Mouse (Mus musculus) limb, embryonic 12.5 days (tissue): ENCODE data around the gene Pitpnm1. TPM values are rescaled to one million over a fixed set of nuclear protein-coding genes. Genes with fewer than 3 reads are reported as not detected.
"Not testable (repeated sequence)": the region's sequence is repeated elsewhere in the genome, so short reads cannot be mapped to it uniquely, and the experiment has no call there.

Source experiments
- ATAC-seq: fragments of 200-750 bp; cut with Nextera tagmentation; 2 replicates; pipeline ENCODE4 v1.8.0; 2017; ENCODE audit warnings: low read depth, moderate TSS enrichment; ENCODE audit not compliant: insufficient number of reproducible peaks, insufficient read depth, low FRiP score, low TSS enrichment
- H3K27ac ChIP-seq: fragments of 300-500 bp; sonication (generic); 2 replicates; pipeline ENCODE4 v1.5.1; 2016; ENCODE audit warnings: mild to moderate bottlenecking, moderate library complexity
- H3K27me3 ChIP-seq: fragments of 300-500 bp; sonication (generic); 2 replicates; pipeline ENCODE4 v1.6.1; 2016; ENCODE audit warnings: mild to moderate bottlenecking, moderate library complexity
- H3K36me3 ChIP-seq: fragments of 300-500 bp; sonication (generic); 2 replicates; pipeline ENCODE4 v1.6.1; 2016; ENCODE audit warnings: mild to moderate bottlenecking, moderate library complexity
- H3K4me1 ChIP-seq: fragments of 300-500 bp; sonication (generic); replicated peaks from 2 replicates; pipeline ENCODE4 v1.6.1; 2016
- H3K4me2 ChIP-seq: fragments of 300-500 bp; sonication (generic); 2 replicates; pipeline ENCODE4 v1.6.1; 2016; ENCODE audit warnings: mild to moderate bottlenecking, moderate library complexity
- H3K4me3 ChIP-seq: fragments of 300-500 bp; sonication (generic); replicated peaks from 2 replicates; pipeline ENCODE4 v1.5.1; 2016; ENCODE audit warnings: mild to moderate bottlenecking
- H3K9ac ChIP-seq: fragments of 300-500 bp; sonication (generic); replicated peaks from 2 replicates; pipeline ENCODE4 v1.6.1; 2016; ENCODE audit warnings: mild to moderate bottlenecking, moderate library complexity
- H3K9me3 ChIP-seq: fragments of 300-500 bp; sonication (generic); 2 replicates; pipeline ENCODE4 v1.6.1; 2016; ENCODE audit warnings: mild to moderate bottlenecking, moderate library complexity
- WGBS: fragments of 180-500 bp; shearing (Covaris S2); methylation state at CpG from one replicate; pipeline ENCODE4 v1.1.7; 2016; 5-methylcytosine and 5-hydroxymethylcytosine counted together
- polyA plus RNA-seq: library from polyadenylated mRNA; unstranded; fragments of >200 nt; fragmentation: Nextera tagmentation; extraction: Ambion mirVana; gene quantifications from 2 replicates; pipeline ENCODE4 v1.2.1, GENCODE M21; 2016

Gene Pitpnm1
- polyA plus RNA-seq, 1 experiment from 2014 or later: 13.0 TPM

GRCm38 (mm10) chr19:4131075-4131474 is 31.3 kb downstream of the Pitpnm1 start:
- H3K4me1 ChIP-seq: peaks cover 13% of the 10 kb centered on the region
- H3K27ac ChIP-seq: no peak overlapping the region
- H3K4me3 ChIP-seq: no peak overlapping the region
- H3K36me3 ChIP-seq: peaks cover 61% of the 10 kb centered on the region
- no peak overlapping the region for H3K9ac ChIP-seq
- no peaks in the 10 kb centered on the region for H3K9me3 ChIP-seq
- no peak overlapping the region for H3K4me2 ChIP-seq
- 91% methylated on average over 5 of the region's 5 CpGs for WGBS
- no peak for ATAC-seq
- no peaks in the 10 kb centered on the region for H3K27me3 ChIP-seq

GRCm38 (mm10) chr19:4131768-4132167 is 32.0 kb downstream of the Pitpnm1 start:
- WGBS: 94% methylated on average over 2 of the region's 2 CpGs
- Histone ChIP-seq H3K4me1 (peaks cover 8% of the 10 kb centered on the region), H3K9me3 (no peaks in the 10 kb centered on the region), H3K27ac (no peak overlapping the region), H3K36me3 (peaks cover 61% of the 10 kb centered on the region), H3K9ac (no peak overlapping the region), H3K4me2 (no peak overlapping the region), H3K4me3 (no peak overlapping the region), H3K27me3 (no peaks in the 10 kb centered on the region)
- ATAC-seq: no peak

DNA sequence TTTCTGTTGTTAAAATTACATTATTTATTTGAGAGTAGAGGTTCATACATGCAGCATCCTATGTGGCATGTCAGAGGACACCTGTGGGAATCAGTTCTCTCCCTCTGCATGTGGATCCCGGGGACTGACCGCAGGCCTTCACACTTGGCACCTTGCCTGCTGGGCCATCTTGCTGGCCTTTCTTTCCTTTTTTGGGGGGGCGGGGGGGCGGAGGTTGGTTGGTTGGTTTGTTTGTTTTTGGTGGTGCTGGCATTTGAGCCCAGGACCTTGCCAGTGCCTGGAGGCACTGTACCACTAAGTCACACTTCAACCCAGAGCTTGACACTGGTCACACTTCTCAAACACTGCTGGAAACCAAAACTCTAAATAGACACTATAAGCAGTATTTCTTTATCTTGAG is 34.6 kb downstream of the Pitpnm1 start:
- ATAC-seq: no peak
- Histone ChIP-seq H3K9me3 (no peaks in the 10 kb centered on the region), H3K9ac (no peak overlapping the region), H3K27ac (no peak overlapping the region), H3K36me3 (peaks cover 40% of the 10 kb centered on the region), H3K4me2 (no peak overlapping the region), H3K27me3 (no peaks in the 10 kb centered on the region), H3K4me1 (no peaks in the 10 kb centered on the region), H3K4me3 (no peak overlapping the region)
- 87% methylated on average over 4 of the region's 4 CpGs for WGBS

GRCm38 (mm10) chr19:4135229-4135962 is 35.6 kb downstream of the Pitpnm1 start:
- WGBS: 84% methylated on average over 6 of the region's 6 CpGs
- not testable (repeated sequence) for H3K9me3 ChIP-seq, H3K9ac ChIP-seq, H3K27ac ChIP-seq, H3K4me1 ChIP-seq, H3K4me3 ChIP-seq, H3K4me2 ChIP-seq, ATAC-seq, H3K27me3 ChIP-seq
- peaks cover 29% of the 10 kb centered on the region for H3K36me3 ChIP-seq

GRCm38 (mm10) chr19:4135963-4136345 is 36.2 kb downstream of the Pitpnm1 start:
- H3K27me3 ChIP-seq, H3K9ac ChIP-seq, H3K9me3 ChIP-seq, H3K27ac ChIP-seq, H3K4me1 ChIP-seq, H3K4me3 ChIP-seq, H3K4me2 ChIP-seq, ATAC-seq: not testable (repeated sequence)
- WGBS: 24% methylated on average over 8 of the region's 8 CpGs
- H3K36me3 ChIP-seq: peaks cover 24% of the 10 kb centered on the region

- H3K27me3 ChIP-seq: no peaks in the 10 kb centered on the region
- ATAC-seq: no peak
- H3K27ac ChIP-seq: no peak overlapping the region
- WGBS: 78% methylated on average over 5 of the region's 5 CpGs
- H3K4me1 ChIP-seq: no peaks in the 10 kb centered on the region
- no peaks in the 10 kb centered on the region for H3K9me3 ChIP-seq
- H3K4me2 ChIP-seq: no peak overlapping the region
- H3K4me3 ChIP-seq: no peak overlapping the region
- H3K36me3 ChIP-seq: peaks cover 19% of the 10 kb centered on the region
- no peak overlapping the region for H3K9ac ChIP-seq
These were observed 36.7 kb downstream of the Pitpnm1 start for GRCm38 (mm10) chr19:4136463-4136862.

DNA sequence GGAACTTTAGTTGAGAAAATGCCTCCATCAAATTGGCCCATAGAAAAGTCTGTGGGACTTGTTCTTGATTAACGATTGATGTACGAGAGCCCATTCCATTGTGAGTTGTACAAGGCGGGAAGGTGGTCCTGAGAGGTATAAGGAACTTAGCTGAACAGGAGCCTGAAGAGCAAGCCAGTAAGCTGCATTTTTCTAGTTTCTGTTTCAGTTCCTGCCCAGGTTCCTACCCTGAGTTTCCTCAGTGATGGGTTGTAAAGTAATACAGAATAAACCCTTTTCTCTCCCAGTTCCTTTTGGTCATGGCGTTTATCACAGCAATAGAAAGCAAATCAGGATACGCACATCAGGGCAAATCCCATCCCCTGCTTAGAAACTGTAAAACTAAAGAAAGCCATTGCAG is 38.1 kb downstream of the Pitpnm1 start:
- Histone ChIP-seq H3K4me1 (no peaks in the 10 kb centered on the region), H3K9ac (no peak overlapping the region), H3K36me3 (peaks cover 4% of the 10 kb centered on the region), H3K4me2 (no peak overlapping the region), H3K9me3 (no peaks in the 10 kb centered on the region), H3K27ac (no peak overlapping the region), H3K27me3 (no peaks in the 10 kb centered on the region), H3K4me3 (no peak overlapping the region)
- no peak for ATAC-seq
- WGBS: 78% methylated on average over 5 of the region's 5 CpGs

GRCm38 (mm10) chr19:4139446-4139845 is 39.6 kb downstream of the Pitpnm1 start, which contains the start of gene Gpr152:
Gene Gpr152 (plus strand): TSS chr19:4139787.
- no peak for ATAC-seq
- H3K9ac ChIP-seq: no peak within 1 kb of the TSS
- WGBS: 75% methylated on average over 2 of the region's 2 CpGs
- H3K4me2 ChIP-seq: no peak within 1 kb of the TSS
- no peak within 1 kb of the TSS for H3K27ac ChIP-seq
- no peaks in the 10 kb centered on the region for H3K4me1 ChIP-seq
- H3K27me3 ChIP-seq: no peaks in the 10 kb centered on the region
- no peaks in the 10 kb centered on the region for H3K36me3 ChIP-seq
- no peak within 1 kb of the TSS for H3K4me3 ChIP-seq
- no peaks in the 10 kb centered on the region for H3K9me3 ChIP-seq

- Histone ChIP-seq H3K4me1 (no peaks in the 10 kb centered on the region), H3K27ac (no peak overlapping the region), H3K9me3 (no peaks in the 10 kb centered on the region), H3K27me3 (no peaks in the 10 kb centered on the region), H3K9ac (no peak overlapping the region), H3K36me3 (no peaks in the 10 kb centered on the region), H3K4me2 (no peak overlapping the region), H3K4me3 (no peak overlapping the region)
- ATAC-seq: no peak
- 78% methylated on average over 6 of the region's 6 CpGs for WGBS
These were observed 40.3 kb downstream of the Pitpnm1 start for GRCm38 (mm10) chr19:4140147-4140546.

DNA sequence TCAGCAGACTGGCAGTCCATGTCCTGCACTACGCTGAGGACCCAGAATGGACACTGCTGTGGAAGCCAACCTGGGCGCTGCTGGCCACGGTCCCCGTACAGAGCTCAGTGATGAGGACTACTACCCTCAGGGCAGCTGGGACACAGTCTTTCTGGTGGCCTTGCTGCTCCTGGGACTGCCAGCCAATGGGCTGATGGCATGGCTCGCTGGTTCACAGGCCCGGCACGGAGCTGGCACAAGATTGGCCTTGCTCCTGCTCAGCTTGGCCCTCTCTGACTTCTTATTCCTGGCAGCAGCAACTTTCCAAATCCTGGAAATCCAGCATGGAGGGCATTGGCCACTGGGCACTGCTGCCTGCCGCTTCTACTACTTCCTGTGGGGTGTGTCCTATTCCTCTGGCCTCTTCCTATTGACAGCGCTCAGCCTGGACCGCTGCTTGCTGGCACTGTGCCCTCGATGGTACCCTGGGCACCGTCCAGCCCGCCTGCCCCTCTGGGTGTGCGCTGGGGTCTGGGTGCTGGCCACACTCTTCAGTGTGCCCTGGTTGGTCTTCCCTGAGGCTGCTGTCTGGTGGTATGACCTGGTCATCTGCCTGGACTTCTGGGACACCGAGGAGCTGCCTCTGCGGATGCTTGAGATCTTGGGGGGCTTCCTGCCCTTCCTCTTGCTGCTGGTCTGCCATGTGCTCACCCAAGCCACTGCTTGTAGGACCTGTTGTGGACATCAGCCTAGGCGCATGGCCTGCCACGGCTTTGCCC is 42.8 kb downstream of the Pitpnm1 start:
- Histone ChIP-seq H3K9me3 (0 out of 2 replicates have a peak, but pooled peaks cover 4% of the 10 kb centered on the region), H3K4me2 (no peak overlapping the region), H3K27ac (no peak overlapping the region), H3K27me3 (no peaks in the 10 kb centered on the region), H3K4me1 (0 out of 2 replicates have a peak, but pooled peaks cover under 1% of the 10 kb centered on the region), H3K9ac (no peak overlapping the region), H3K36me3 (no peaks in the 10 kb centered on the region), H3K4me3 (no peak overlapping the region)
- 91% methylated on average over 18 of the region's 18 CpGs for WGBS
- no peak for ATAC-seq

DNA sequence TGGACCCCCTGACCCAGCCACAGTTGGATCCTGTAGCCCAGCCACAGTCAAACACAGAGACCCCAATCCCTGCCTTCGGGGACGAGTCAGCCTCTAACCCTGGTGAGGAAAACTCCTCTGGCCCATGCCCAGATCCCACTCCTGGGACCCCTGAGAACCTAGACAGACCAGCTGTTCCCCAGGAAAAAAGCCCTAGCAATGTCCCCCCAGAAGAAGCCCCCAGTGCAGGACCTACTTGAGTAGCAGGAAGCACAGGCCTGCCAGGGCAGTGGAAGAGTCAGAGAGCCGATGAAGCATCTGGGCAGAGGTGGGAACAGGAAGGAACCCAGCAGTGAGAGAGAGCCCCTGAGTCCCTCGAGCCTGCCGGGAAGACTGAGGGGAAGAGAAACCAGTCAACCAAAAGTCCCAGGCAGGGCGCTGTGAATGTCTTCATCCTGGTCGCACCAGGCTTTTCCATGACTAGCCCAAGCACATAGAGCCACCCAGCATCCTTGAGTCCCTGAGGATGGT is 44.0 kb downstream of the Pitpnm1 start, which contains the start of gene Cabp4:
Cabp4 (minus strand) TSS at position 275 of the 510 bp plus-strand sequence.
- no peaks in the 10 kb centered on the region for H3K36me3 ChIP-seq
- H3K27ac ChIP-seq: no peak within 1 kb of the TSS
- no peaks in the 10 kb centered on the region for H3K27me3 ChIP-seq
- no peak within 1 kb of the TSS for H3K4me2 ChIP-seq
- 81% methylated on average over 7 of the region's 7 CpGs for whole genome bisulfite sequencing
- H3K4me1 ChIP-seq: peaks cover 7% of the 10 kb centered on the region; the same call in 1 of the 2 replicates
- H3K9me3 ChIP-seq: 0 out of 2 replicates have a peak, but pooled peaks cover 4% of the 10 kb centered on the region
- H3K9ac ChIP-seq: no peak within 1 kb of the TSS
- no peak for ATAC-seq
- no peak within 1 kb of the TSS for H3K4me3 ChIP-seq
